In genomic region chr16:87610556-87611295, GRCm38 (mm10) we compare ENCODE assay signal across 15 mouse cellular contexts. TPM values are rescaled to one million over a fixed set of nuclear protein-coding genes. Genes with fewer than 3 reads are reported as not detected.
DNase-seq lines count a peak whose midpoint lies in the region; ATAC-seq and TF ChIP-seq lines count a peak whose summit lies in the region.
"Had no signal": no experiment of that assay in that cellular context is flagged by ENCODE, and none has a peak within 500 bp of the region (broad histone marks: within the 10 kb centered on the region; RNA-seq: fewer than 3 reads in every experiment).

No protein-coding gene starts in this region.

- no peaks in the 10 kb centered on the region for H3K36me3 ChIP-seq in heart, embryonic 14.5 days (ENCODE audit: control insufficient read depth, insufficient read depth, low read length)
- no peaks in the 10 kb centered on the region for H3K36me3 ChIP-seq in lung, embryonic 16.5 days (ENCODE audit: control insufficient read depth, insufficient read depth, low read length)
- no peaks in the 10 kb centered on the region for H3K36me3 ChIP-seq in midbrain, postnatal 0 days (ENCODE audit: insufficient read depth, low read length)
- H3K36me3 ChIP-seq: embryonic facial prominence, embryonic 12.5 days; hindbrain, embryonic 12.5 days; neural tube, embryonic 12.5 days had no signal

- no peak overlapping the region for H3K27ac ChIP-seq in heart, embryonic 14.5 days (replicated peaks in 1 of 2; ENCODE audit: control insufficient read depth in 1 of 2, insufficient read depth in 1 of 2, low read depth in 2 of 2, low read length in 2 of 2)
- no peak overlapping the region for H3K27ac ChIP-seq in lung, embryonic 16.5 days (ENCODE audit: low read length)
- no peak overlapping the region for H3K27ac ChIP-seq in midbrain, postnatal 0 days (ENCODE audit: low read depth, low read length)
- H3K27ac ChIP-seq: embryonic facial prominence, embryonic 12.5 days; hindbrain, embryonic 12.5 days; neural tube, embryonic 12.5 days; stomach, postnatal 0 days had no signal

- H3K9ac ChIP-seq in heart, embryonic 14.5 days (ENCODE audit: low read length): no peak overlapping the region
- H3K9ac ChIP-seq in lung, embryonic 16.5 days (ENCODE audit: low read length): no peak overlapping the region
- no peak overlapping the region for H3K9ac ChIP-seq in midbrain, postnatal 0 days (replicated peaks; ENCODE audit: low read length, poor library complexity, severe bottlenecking)
- H3K9ac ChIP-seq: embryonic facial prominence, embryonic 12.5 days; hindbrain, embryonic 12.5 days; neural tube, embryonic 12.5 days had no signal

- WGBS in heart, embryonic 14.5 days: 74% methylated on average over 21 of the region's 21 CpGs
- 69% methylated on average over 21 of the region's 21 CpGs for WGBS in lung, embryonic 16.5 days
- 88% methylated on average over 21 of the region's 21 CpGs for WGBS in midbrain, postnatal 0 days

- no peak for DNase-seq in heart, postnatal 25 days (ENCODE audit: low spot score)
- no peak for DNase-seq in lung, postnatal 36 days
- peak; percentile 36 for DNase-seq in R1 (ENCODE audit: low read depth, low spot score)
- peak; percentile 10 to 23 for DNase-seq in heart, postnatal 10 days
- DNase-seq in midbrain, postnatal 0 days (ENCODE audit: low spot score): no peak
- DNase-seq: cerebellum, postnatal 14 days had no signal

- H3K4me2 ChIP-seq in heart, embryonic 14.5 days (ENCODE audit: low read length): peak overlapping the region; percentile 62
- peak overlapping the region; percentile 21 for H3K4me2 ChIP-seq in lung, embryonic 16.5 days (ENCODE audit: low read depth, low read length)
- no peak overlapping the region for H3K4me2 ChIP-seq in midbrain, postnatal 0 days (ENCODE audit: low read depth, low read length, poor library complexity, severe bottlenecking)
- H3K4me2 ChIP-seq: embryonic facial prominence, embryonic 12.5 days; hindbrain, embryonic 12.5 days; midbrain, embryonic 11.5 days; neural tube, embryonic 12.5 days had no signal

- ATAC-seq in heart, embryonic 14.5 days (ENCODE audit: insufficient number of reproducible peaks, insufficient read depth, low FRiP score, low read depth): no peak
- no peak for ATAC-seq in lung, embryonic 16.5 days (ENCODE audit: low read depth)
- no peak for ATAC-seq in midbrain, postnatal 0 days (ENCODE audit: low FRiP score)

- no peak for TF ChIP-seq CTCF in midbrain, postnatal 0 days (IDR thresholded peaks at IDR 0.05)

- H3K9me3 ChIP-seq in heart, embryonic 14.5 days (ENCODE audit: control insufficient read depth, low read length): no peaks in the 10 kb centered on the region
- no peaks in the 10 kb centered on the region for H3K9me3 ChIP-seq in lung, embryonic 16.5 days (ENCODE audit: control insufficient read depth, low read length)
- no peaks in the 10 kb centered on the region for H3K9me3 ChIP-seq in midbrain, postnatal 0 days (ENCODE audit: low read length)
- H3K9me3 ChIP-seq: embryonic facial prominence, embryonic 12.5 days; hindbrain, embryonic 12.5 days; neural tube, embryonic 12.5 days had no signal

- no peaks in the 10 kb centered on the region for H3K27me3 ChIP-seq in heart, embryonic 14.5 days (ENCODE audit: control insufficient read depth, insufficient read depth, low read length)
- no peaks in the 10 kb centered on the region for H3K27me3 ChIP-seq in lung, embryonic 16.5 days (ENCODE audit: control insufficient read depth, insufficient read depth, low read depth, low read length)
- H3K27me3 ChIP-seq in midbrain, postnatal 0 days (ENCODE audit: insufficient read depth, low read length): no peaks in the 10 kb centered on the region
- H3K27me3 ChIP-seq: embryonic facial prominence, embryonic 12.5 days; hindbrain, embryonic 12.5 days; neural tube, embryonic 12.5 days had no signal

- peak overlapping the region; percentile 27; a peak in 2 of 4 replicates for H3K4me3 ChIP-seq in heart, embryonic 14.5 days (ENCODE audit: control insufficient read depth in 1 of 2, insufficient read depth in 1 of 2, low read depth in 1 of 2, low read length in 2 of 2)
- no peak overlapping the region for H3K4me3 ChIP-seq in lung, embryonic 16.5 days (ENCODE audit: low read length)
- H3K4me3 ChIP-seq in midbrain, postnatal 0 days (ENCODE audit: low read depth, low read length): no peak overlapping the region
- H3K4me3 ChIP-seq: embryonic facial prominence, embryonic 12.5 days; hindbrain, embryonic 12.5 days; neural tube, embryonic 12.5 days had no signal

- peaks cover 8% of the 10 kb centered on the region in 2 experiments; a peak in 2 of 4 replicates for H3K4me1 ChIP-seq in heart, embryonic 14.5 days (ENCODE audit: control insufficient read depth in 2 of 2, insufficient read depth in 2 of 2, low read length in 2 of 2)
- peaks cover 4% of the 10 kb centered on the region; the same call in 1 of the 2 replicates for H3K4me1 ChIP-seq in lung, embryonic 16.5 days (replicated peaks; ENCODE audit: control insufficient read depth, insufficient read depth, low read length)
- H3K4me1 ChIP-seq in midbrain, postnatal 0 days (ENCODE audit: insufficient read depth, low read length): no peaks in the 10 kb centered on the region
- H3K4me1 ChIP-seq: embryonic facial prominence, embryonic 12.5 days; hindbrain, embryonic 12.5 days; neural tube, embryonic 12.5 days had no signal

- intact Hi-C loops in heart, postnatal 25 days (cut with DNase I): no loop called here
- intact Hi-C loops in heart, postnatal 10 days (cut with DNase I): loop anchor here (5.0 kb wide), 1 partner anchor 87 kb away; the partner anchor contains the start of gene Bach1

RNA-seq across cellular contexts. Expression of gene Map3k7cl, which starts 57.6 kb away (rescaled TPM):
- 0.59 and 0.70 TPM in 2 replicates for polyA plus RNA-seq in heart, embryonic 14.5 days (2014; fragmentation: Nextera tagmentation; extraction: Ambion mirVana)
- 1 to 10 TPM; 2.2 to 2.3 TPM for total RNA-seq in heart, postnatal 25 days (2021)
- polyA plus RNA-seq in lung, embryonic 16.5 days (2015; fragmentation: Nextera tagmentation; extraction: Ambion mirVana): 0.70 and 0.82 TPM in 2 replicates
- 1 to 10 TPM; 5.6 to 7.4 TPM for total RNA-seq in heart, postnatal 10 days (2021)
- 0.38 TPM in 1 of 2 replicates, not detected in the other for total RNA-seq in midbrain, postnatal 0 days (2014; rRNA removed)
- polyA plus RNA-seq in midbrain, postnatal 0 days (2015; fragmentation: Nextera tagmentation; extraction: Ambion mirVana): not detected in 2 replicates
- total RNA-seq: MEL had no signal
- polyA plus RNA-seq: activated CD4-positive, CD25-positive, alpha-beta regulatory T cell, adult 4 months; embryonic facial prominence, embryonic 12.5 days; midbrain, embryonic 11.5 days; neural tube, embryonic 12.5 days had no signal

Comparison
In these comparisons a context has a peak if more than half of its experiments do, and no peak if none do; other contexts are left out.
1. DNase-seq: peak in R1 (single experiment) and heart, postnatal 10 days (2 of 2); none in heart, postnatal 25 days (single experiment), lung, postnatal 36 days (single experiment) and midbrain, postnatal 0 days (single experiment).
2. H3K4me3 ChIP-seq: peak in heart, embryonic 14.5 days (2 of 2); none in lung, embryonic 16.5 days (single experiment) and midbrain, postnatal 0 days (single experiment).